Comparison of ENCODE assay signal across 14 mouse cellular contexts in the genomic region with DNA sequence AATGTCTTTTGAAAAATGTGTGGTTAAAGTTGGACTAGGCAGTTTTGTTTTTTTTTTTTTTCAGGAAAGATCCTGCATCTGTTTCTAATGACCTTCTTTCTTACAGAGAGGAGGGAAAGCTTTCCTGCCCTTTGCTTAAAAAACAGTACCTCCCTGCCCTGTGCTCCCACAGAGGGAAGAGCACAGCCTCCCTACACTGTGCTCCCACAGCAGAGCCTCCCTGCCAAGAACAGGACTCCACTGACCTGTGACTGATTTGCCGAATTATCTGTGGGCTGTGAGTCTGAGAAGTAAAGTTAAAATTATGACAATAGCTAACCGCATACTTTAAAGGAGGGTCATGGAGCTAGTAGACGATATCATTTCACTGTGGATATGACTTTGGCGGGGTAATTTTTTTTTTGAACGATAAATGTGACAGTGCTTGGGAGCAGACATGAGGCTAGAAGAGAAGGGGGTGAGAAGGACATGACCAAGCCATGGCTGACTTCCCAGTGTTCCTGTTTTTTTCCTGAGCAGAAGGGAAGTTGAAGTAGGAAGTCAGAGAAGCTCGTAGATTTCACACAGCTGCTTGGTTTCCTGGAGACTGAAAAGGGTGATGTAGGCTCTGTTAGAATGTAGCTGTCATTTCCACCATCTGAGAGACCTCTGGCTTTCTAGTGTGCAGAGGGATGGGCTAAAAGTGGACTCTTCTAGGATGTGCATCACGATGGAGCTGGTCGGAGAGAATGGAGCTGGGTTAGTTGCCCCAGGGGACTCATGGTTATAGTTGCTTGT.
DNase-seq lines count a peak whose midpoint lies in the region; ATAC-seq and TF ChIP-seq lines count a peak whose summit lies in the region.
"Had no signal": no experiment of that assay in that cellular context is flagged by ENCODE, and none has a peak within 500 bp of the region (broad histone marks: within the 10 kb centered on the region; RNA-seq: fewer than 3 reads in every experiment).

No protein-coding gene starts in this region.

- H3K4me2 ChIP-seq in lung, embryonic 15.5 days: no peak overlapping the region
- H3K4me2 ChIP-seq in heart, embryonic 13.5 days: no peak overlapping the region
- H3K4me2 ChIP-seq in myocyte (ENCODE audit: low read depth): peak overlapping the region; percentile 27
- H3K4me2 ChIP-seq: forebrain, embryonic 15.5 days; limb, embryonic 15.5 days; neural tube, embryonic 12.5 days had no signal

- H3K9ac ChIP-seq in lung, embryonic 15.5 days: no peak overlapping the region
- H3K9ac ChIP-seq in heart, embryonic 13.5 days: no peak overlapping the region
- H3K9ac ChIP-seq: forebrain, embryonic 15.5 days; limb, embryonic 15.5 days; neural tube, embryonic 12.5 days had no signal

- no peaks in the 10 kb centered on the region for H3K27me3 ChIP-seq in lung, embryonic 15.5 days
- no peaks in the 10 kb centered on the region for H3K27me3 ChIP-seq in heart, embryonic 13.5 days (replicated peaks)
- no peaks in the 10 kb centered on the region for H3K27me3 ChIP-seq in myocyte (ENCODE audit: control insufficient read depth, insufficient read depth, insufficient read length)
- H3K27me3 ChIP-seq: forebrain, embryonic 15.5 days; limb, embryonic 15.5 days; neural tube, embryonic 12.5 days had no signal

- no peaks in the 10 kb centered on the region for H3K36me3 ChIP-seq in lung, embryonic 15.5 days
- no peaks in the 10 kb centered on the region for H3K36me3 ChIP-seq in heart, embryonic 13.5 days
- H3K36me3 ChIP-seq in myocyte (ENCODE audit: control insufficient read depth, insufficient read depth): no peaks in the 10 kb centered on the region
- H3K36me3 ChIP-seq: forebrain, embryonic 15.5 days; limb, embryonic 15.5 days; midbrain, embryonic 10.5 days; neural tube, embryonic 12.5 days had no signal

- WGBS in lung, embryonic 15.5 days: 33% methylated on average over 8 of the region's 8 CpGs
- WGBS in heart, embryonic 13.5 days: 47% methylated on average over 8 of the region's 8 CpGs

- H3K4me1 ChIP-seq in lung, embryonic 15.5 days: peaks cover 11% of the 10 kb centered on the region; the same call in 1 of the 2 replicates
- H3K4me1 ChIP-seq in heart, embryonic 13.5 days: 0 out of 2 replicates have a peak, but pooled peaks cover 5% of the 10 kb centered on the region
- H3K4me1 ChIP-seq: forebrain, embryonic 15.5 days; limb, embryonic 15.5 days; midbrain, embryonic 10.5 days; neural tube, embryonic 12.5 days had no signal

- no peak for DNase-seq in lung, postnatal 4 days
- peak; percentile 1 to 6 for DNase-seq in kidney, adult 8-10 months
- DNase-seq in left cerebral cortex, postnatal 25 days (ENCODE audit: low spot score in 2 of 2): no peak
- no peak for DNase-seq in left cerebral cortex, adult 11 months (ENCODE audit: low spot score)
- DNase-seq: right cerebral cortex, postnatal 25 days; thymus, adult 2 months had no signal

- H3K79me2 ChIP-seq in myocyte (ENCODE audit: control insufficient read depth, insufficient read depth): no peaks in the 10 kb centered on the region

- intact Hi-C loops in left cerebral cortex, postnatal 25 days (cut with DNase I): no loop called here

- TF ChIP-seq POLR2A in myocyte (IDR thresholded peaks at IDR 0.05; ENCODE audit: insufficient read length, low read depth): no peak

- no peak overlapping the region for H3K4me3 ChIP-seq in lung, embryonic 15.5 days
- H3K4me3 ChIP-seq in heart, embryonic 13.5 days: no peak overlapping the region
- no peak overlapping the region for H3K4me3 ChIP-seq in myocyte
- H3K4me3 ChIP-seq: forebrain, embryonic 15.5 days; heart, adult 2 months; limb, embryonic 15.5 days; midbrain, embryonic 10.5 days; neural tube, embryonic 12.5 days had no signal

- peak overlapping the region; percentile 64 for H3K27ac ChIP-seq in lung, embryonic 15.5 days
- H3K27ac ChIP-seq in heart, embryonic 13.5 days (replicated peaks): peak overlapping the region; percentile 56
- H3K27ac ChIP-seq: forebrain, embryonic 15.5 days; heart, adult 2 months; limb, embryonic 15.5 days; midbrain, embryonic 10.5 days; neural tube, embryonic 12.5 days had no signal

- peak; percentile 69; the same call in 1 of the 2 replicates for ATAC-seq in lung, embryonic 15.5 days (ENCODE audit: borderline replicate concordance, extremely low read depth, low FRiP score, low TSS enrichment)
- no peak for ATAC-seq in heart, embryonic 13.5 days (ENCODE audit: extremely low read depth, insufficient number of reproducible peaks, low FRiP score, low TSS enrichment)
- ATAC-seq: forebrain, embryonic 15.5 days had no signal

- no peak overlapping the region for H3ac ChIP-seq in myocyte (ENCODE audit: control insufficient read depth, insufficient read length)

- H3K9me3 ChIP-seq in lung, embryonic 15.5 days: no peaks in the 10 kb centered on the region
- H3K9me3 ChIP-seq in heart, embryonic 13.5 days: no peaks in the 10 kb centered on the region
- H3K9me3 ChIP-seq: forebrain, embryonic 15.5 days; limb, embryonic 15.5 days; midbrain, embryonic 10.5 days; neural tube, embryonic 12.5 days had no signal

TF ChIP-seq in myocyte, 11 proteins besides CTCF, POLR2A, EP300 and RAD21:
- TF ChIP-seq SRF (IDR thresholded peaks at IDR 0.05; ENCODE audit: control insufficient read depth, insufficient read length, low read depth): no peak
- no peak for TF ChIP-seq MYOD1 (IDR thresholded peaks at IDR 0.05; ENCODE audit: control insufficient read depth in 1 of 3, insufficient read length in 2 of 3, low read depth in 2 of 3)
- no peak for TF ChIP-seq REST (IDR thresholded peaks at IDR 0.05; ENCODE audit: insufficient read depth, insufficient read length)

Comparison
In these comparisons a context has a peak if more than half of its experiments do, and no peak if none do; other contexts are left out.
1. DNase-seq: peak in kidney, adult 8-10 months (2 of 2); none in lung, postnatal 4 days (0 of 2), left cerebral cortex, postnatal 25 days (0 of 2) and left cerebral cortex, adult 11 months (single experiment).